Mouse (Mus musculus) retina, postnatal 7 days (tissue): ENCODE data around the gene S100a3.

Experiments
- DNase-seq: peaks from one replicate; pipeline ENCODE4 v3.0.0-alpha.2; 2012; ENCODE audit warnings: low read depth, low spot score

Gene S100a3

DNA sequence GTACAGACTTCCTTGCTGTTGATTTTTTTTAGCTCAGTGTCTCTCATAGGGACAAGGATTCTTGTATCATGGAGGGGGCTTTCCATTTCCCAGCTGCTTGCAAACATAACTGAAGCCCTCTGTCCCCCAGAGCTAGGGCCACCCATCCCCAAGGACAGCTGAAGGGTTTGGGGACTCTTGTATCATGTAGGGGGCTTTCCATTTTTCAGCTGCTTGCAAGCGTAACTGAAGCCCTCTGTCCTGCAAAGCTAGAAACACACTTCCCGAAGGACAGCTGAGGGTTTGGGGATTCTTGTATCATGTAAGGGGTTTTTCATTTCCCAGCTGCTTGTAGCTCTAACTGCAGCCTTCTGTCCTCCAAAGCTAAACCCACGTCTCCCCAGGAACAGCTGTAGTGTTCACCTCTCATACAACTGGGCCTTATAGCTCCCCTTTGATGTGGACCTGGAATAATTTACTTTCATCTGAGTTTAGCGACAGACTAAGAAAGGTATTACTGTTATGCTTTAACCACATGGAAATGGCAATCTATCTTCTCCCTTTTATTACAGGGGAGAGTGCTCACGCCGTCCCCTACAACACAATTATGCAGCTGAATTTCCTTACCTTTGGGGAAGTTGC lies at the start of gene S100a3:
S100a3 (plus strand) TSS at position 571 of the 621 bp plus-strand sequence.
- no peak for DNase-seq

DNA sequence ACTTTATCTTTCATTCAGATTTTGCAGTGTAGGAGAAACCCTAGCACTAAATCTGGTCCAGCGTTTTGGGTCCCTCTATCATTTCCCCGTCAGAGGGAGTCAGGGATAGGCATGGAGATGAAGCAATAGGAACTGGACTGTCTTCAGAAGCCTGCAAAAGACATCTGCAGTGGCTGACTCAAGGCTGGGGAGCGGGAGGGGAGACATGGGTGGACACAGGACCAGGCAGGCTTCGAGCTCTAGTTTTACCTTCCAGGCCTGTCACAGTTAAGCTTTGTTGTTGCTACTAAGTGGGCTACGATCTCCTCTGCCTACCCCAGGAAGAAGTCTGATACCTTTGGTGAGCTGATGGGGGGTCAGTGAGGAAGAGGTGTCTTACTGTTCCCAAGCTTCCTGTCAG lies 48.1 kb upstream of the S100a3 start:
- no peak for DNase-seq

DNA sequence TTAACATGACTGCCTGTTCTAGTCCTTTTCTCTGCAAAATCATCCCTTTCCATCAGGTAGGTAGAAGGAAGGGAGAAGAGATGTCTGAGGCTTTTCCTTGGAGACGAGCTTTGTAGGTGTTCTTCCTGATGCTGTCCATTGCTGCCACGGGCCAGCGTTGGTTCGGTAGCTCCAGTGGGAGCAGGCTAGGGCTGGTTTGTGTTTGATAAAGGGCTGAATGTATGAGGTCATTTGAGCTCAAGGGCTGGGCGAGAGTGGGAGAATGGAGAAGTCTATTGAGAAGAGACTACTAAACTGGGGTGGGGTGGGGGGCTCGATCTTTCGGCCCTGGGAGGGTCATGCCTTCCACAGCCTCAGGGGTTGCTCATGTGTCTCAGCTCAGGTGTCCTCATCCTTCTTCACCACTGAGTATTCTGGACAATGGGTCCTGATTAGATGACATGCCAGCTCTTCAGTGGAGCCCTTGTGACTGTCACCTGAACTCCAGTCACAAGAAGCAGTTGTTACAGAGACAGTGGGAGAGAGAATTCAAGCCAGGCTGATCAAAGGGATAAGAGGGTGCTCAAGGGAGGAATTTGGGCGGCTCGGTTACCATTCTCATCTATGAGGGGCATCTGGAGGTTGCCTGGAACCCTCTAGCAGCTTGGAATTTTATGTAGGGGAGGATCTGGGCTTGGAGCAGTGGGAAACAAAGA lies 47.3 kb upstream of the S100a3 start:
- DNase-seq, result no peak

DNA sequence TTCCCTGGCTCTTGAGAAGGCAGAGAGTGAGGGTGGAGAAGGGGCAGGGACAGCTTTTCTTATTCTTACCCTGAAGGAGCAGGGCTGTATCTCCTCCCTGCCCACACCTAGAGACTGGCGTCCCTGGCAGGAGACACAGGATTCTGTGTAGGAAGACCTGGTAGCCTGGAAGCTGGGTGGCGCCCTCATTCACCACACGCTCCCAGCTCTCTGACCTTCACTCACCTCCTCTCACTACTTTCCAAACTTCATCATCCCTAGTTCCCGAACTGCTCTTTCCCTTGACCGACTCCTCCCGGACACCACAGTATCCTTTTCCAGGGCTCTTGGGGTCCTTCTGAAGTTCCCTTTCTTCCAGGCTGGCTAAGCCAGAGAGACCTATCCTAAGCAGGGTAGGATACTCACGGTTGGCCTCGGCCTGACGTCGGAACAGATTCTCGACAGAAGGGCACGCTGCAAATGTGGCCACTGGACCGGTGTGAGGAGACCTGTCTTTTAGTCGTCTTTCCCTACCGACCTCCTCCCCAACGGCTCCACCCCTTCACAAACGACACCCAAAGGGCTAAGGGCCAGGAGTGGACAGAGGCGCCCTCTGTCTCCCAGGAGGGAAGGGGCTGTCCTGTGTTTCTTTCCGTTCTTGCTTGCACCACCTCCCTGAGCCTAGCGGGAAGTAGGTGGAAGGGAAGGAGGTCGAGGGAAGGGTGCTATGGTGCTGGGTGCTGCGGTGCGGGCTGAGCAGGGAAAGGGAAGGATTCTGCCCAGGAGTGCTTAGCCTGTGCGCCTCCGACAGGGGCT lies 46.4 kb upstream of the S100a3 start, which contains the start of the genes S100a1 and S100a13:
S100a1 (minus strand) TSS at position 597 of the 795 bp plus-strand sequence.
S100a13 (plus strand) TSS at position 640 of the 795 bp plus-strand sequence.
- DNase-seq, result no peak

DNA sequence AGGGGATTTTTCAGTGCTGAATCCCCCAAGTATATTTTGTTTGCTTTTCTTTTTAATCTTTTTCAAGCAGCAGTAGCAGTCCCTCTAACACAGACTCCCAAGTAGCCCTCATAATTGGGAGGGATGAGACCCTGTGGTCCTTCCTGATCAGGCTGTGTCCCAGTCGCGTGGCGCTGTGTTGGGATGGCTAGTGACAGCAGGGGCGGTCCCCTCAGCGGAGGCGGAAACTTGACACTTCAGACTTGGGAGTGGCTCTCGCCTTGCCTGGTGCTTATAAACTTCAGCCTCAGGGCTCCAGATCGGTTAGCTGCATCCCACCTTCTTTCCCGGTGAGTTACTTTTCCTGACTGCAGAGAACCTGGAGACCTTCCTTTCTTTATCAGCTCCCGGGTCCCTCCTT lies 45.7 kb upstream of the S100a3 start:
- no peak for DNase-seq

DNA sequence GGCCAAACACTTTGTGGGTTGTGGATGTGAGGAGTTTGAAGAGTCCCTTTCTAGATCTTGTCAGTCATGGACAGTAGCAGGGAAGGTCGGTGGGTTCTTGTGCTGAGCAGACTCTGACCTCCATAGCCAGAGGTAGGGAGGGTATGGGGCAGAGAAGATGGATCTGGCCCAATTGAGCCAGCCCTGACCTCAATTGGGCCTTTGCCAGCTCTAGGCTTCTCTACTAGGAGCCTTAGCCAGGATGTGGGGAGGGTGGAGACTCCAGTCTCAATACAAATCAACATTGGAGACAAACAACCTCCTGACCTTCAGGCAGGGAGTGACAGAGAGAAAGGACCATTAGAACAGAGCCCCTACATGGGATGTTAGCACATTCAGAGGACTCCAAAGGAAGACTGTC lies 45.1 kb upstream of the S100a3 start:
- DNase-seq, result no peak

DNA sequence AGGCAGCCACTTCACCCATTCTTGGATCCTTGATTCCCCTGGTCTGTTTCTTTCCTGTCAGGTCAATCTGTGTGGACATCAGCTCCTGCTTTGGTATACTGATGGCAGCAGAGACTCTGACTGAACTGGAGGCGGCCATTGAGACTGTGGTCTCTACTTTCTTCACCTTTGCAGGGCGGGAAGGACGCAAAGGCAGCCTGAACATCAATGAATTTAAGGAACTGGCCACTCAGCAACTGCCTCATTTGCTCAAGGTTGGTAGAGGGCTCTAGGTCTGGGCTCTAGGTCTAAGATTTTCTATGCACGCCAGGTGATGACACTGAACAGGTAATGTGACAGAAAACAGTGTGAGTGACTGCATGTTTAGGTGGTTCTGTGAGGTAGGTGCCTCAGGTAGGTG lies 44.6 kb upstream of the S100a3 start:
- DNase-seq, result no peak

DNA sequence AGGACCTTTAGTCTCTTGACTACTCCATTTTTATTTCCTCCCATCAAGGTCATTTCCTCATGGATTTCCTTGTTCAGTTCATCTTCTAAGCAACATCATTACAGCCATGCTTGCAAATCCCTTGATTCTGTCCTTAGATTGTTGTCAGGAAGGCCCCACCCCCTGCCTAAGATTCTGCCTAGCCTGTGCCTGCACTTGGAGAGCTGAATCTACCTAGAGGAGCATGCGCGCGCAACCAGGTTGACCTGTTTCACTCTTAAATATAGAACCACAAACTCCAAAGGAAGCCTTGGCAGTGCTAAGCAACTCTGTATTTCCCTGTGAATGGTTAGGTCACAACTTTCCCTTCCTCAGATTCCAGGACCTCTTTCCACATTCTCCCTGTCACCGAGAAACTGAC lies 42.7 kb upstream of the S100a3 start:
- no peak for DNase-seq

DNA sequence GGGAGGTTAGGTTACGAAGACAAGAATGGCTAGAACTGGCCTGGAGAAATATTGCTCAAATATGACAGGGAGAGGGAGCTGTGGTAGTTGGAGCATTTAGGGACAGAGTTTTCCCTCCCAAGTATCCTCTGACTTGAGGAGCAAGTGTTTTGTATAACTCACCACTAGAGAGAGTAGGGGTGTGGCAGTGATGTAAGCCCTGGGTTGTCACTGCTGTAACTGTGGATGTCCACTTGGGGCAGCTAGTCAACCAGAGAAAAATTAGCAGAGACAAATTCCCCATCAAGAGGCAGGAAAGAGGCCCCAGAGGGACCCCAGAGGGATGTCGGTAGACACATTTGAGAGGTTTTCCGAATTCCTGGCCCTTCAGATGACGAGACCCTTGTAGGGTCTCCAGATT lies 35.0 kb upstream of the S100a3 start:
- peak; percentile 33 for DNase-seq

DNA sequence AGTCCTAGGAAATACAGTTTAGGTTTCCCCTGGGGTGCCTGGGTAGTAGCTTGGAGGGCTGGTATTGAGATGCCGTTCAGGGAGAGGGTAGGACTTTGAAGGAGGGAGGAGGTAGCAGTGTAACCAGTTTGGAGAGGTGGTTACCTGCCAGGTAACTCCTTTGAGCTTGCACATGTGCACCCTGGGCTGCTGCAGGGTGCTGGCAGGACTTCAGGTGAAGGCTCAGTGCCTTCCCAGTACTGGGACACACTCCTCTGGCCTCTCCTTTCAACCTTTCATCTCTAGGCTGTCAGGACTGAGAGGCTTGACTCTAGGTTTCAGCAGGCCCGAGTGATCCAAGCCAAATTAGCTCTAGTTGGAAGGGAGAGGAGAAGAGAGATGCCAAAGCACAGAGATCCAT lies 34.3 kb upstream of the S100a3 start:
- DNase-seq, result no peak

DNA sequence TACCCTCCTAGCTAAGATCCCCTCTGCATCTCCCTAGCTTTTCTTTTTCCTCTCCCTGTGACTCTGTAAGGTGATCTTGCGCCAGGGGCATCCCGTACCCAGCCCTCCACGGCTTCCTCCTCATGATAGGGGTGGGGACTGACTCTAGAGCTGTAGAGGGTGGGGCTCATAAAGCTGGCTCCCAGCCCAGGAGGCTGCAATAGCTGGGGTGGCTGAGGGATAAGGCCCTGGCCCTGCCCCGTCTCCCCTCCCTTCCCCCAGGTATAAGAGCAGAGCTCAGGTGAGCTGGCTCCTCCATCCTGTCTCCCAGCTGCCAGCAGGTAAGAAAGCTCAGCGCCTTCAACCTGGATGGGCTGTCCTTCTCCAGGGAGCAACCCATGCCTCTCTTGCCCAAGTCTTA lies 33.8 kb upstream of the S100a3 start, which contains the start of gene S100a14:
S100a14 (plus strand) TSS at position 277 of the 400 bp plus-strand sequence.
- no peak for DNase-seq

DNA sequence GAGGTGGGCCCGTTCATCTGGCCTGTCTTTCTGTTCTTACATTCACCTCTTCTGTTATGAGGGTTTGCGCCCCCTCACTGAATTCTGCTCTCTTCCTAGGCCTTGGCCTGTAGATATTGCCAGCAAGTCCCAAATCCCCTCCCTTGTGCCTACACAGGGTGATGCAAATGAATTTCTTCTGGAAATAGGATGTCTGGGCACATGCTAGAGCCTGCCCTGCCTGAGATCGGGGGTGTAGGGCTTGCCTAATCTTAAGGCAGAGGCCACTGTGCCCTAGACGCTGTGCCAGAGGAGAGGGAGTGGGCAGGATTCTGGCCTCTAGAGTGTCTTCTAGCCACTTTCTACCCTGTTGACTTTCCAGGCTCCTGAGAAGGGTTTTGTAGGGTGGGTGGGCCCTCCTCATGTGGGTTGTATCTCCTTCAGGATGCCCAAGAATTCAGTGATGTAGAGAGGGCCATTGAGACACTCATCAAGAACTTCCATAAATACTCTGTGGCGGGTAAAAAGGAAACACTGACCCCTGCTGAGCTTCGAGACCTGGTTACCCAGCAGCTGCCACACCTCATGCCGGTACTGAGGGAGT lies 33.0 kb upstream of the S100a3 start:
- no peak for DNase-seq

DNA sequence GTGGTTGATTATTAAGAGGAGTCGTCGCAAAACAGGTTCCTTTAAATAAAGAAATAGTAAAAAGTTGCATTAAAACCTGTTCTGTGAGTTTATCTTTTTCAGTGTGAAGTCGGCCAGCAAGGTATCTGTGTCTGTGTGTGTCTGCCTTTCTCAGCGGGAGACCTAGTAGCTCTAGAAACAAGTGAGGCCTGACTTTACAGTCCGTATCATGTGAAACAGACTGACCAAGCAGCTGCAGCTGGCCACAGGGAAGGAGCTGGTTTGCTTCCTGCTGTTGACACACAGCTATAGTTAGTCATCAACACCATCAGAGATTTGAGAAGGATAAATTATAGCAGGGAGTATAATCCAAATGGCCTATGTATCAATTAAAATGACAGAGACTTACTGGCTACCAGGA lies 28.7 kb upstream of the S100a3 start:
- no peak for DNase-seq

DNA sequence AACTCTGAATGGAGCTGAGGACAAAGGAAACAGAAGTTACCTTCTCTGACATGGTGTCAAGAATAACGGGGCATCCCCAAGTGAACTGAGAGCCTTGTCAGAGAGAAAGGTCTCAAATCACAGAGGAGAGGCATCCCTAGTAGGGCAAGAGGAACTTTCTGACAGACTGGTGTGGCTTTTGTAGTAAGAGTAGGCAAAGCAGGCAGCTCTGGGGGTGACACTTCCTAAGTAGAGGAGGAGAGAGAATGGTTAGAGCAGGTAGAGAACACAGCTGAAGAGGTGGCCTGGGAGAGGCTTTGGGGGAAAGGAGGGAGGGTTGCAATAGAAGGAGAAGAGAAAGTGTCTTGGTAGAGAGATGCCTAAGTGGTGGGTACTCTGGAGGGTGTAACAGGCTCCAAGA lies 24.9 kb upstream of the S100a3 start:
- no peak for DNase-seq

DNA sequence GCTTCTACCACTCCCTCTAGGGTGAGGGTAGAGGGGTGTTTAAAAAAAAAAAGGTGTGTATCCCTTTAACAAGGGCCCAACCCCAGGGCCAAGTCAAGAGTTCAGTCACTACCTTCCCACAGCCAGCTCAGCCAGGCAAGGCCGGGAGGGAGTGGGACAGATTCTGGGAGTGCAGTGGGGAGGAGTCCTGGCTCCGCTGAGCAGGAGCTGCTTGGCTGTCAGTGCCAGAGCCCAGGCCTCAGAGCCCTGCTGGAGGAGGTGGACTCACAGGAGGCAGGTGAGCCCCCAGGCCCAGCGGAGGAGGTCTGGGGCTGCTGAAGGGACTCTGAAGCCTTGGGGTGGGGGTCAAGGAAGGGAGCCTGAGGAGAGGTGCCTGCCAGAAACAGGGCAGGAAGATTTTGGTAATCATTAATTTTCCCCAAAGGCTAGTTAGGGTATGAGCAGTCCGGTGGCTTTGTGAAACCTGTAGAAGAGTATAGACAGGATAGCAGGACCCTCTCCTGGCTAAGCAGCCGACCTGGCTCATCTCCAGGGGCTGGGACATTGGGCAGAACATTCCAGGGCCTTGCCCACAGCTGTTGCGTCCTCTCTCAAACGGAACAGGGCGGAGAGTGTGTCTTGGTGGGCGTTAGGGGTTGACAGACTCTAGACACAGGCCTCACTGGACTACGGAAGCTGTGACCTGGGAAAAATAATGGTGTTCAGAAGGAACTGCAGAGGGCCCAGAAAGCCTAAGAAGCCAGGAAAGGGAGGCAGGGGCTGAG lies 23.1 kb upstream of the S100a3 start, which contains the start of gene S100a16:
S100a16 (plus strand) TSS at position 114 of the 764 bp plus-strand sequence.
- no peak for DNase-seq

DNA sequence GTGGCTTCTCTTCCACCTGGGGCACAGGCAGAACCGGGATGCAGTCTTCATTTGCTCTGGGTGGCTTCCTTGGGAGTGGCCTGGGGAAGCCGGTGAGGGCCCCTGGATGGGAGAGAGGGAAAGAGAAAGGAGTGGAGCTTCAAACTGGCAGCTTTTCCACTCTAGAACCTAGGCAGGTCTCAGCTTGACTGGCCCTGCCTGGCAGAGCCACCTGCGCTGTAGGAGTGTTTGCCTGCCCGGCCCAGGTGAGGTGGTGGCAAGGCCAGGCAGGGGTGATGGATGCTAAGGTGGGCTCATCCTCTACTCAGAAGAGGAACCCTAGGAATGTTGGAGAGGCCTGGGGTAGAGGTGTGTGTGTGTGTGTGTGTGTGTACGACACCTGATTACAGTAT lies 22.5 kb upstream of the S100a3 start:
- DNase-seq, result no peak

DNA sequence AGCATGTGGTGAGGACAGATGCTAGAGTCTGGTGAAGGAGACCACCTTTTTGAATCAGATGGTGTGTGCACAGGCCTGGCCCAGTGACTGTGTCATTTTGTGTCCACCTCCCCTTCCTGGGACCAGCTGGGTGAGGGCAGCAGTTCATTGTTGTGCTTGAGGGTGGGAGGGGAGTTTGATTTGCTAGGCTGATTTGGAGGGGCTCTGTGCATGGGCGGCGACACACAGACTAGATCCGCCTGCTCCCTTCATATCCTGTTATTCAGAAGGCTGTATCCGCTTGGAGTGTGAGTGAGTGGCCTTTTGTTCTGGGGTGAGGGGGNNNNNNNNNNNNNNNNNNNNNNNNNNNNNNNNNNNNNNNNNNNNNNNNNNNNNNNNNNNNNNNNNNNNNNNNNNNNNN lies 19.5 kb upstream of the S100a3 start:
- DNase-seq, result no peak

DNA sequence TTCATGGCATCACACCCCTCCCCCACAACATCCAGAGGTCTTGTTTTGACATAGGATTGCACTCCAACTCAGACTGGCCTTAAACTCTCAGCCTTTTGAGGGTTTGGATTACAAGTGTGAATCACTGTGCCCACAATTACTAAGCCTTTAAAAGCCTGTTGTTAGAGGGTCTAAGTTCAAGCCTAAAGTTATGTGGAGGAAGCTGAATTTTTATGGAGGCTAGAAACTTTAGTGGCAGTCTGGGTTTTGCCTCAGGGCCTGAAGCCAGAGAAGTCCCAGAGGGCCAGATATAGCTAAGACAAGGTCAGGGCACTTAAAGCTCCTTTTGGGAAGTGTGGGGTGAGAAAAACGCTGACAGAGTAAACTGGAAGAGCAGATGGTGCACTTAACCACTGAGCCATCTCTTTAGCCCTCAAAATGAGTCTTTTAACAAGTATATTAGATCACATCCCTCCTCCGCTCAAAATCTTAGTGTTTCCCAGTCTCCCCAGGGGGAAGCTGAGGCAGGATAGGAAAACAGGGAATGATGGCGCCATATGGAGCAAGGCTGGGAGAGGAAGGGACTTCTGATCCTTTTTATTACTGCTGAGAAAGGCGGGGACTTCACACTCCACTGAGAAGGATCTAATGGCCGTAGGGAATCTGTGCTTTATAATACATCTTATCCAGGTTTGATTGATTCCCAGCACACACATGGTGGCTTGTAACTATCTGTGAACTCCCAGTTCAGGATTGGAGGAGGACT lies 10.5 kb upstream of the S100a3 start:
- DNase-seq, result no peak

DNA sequence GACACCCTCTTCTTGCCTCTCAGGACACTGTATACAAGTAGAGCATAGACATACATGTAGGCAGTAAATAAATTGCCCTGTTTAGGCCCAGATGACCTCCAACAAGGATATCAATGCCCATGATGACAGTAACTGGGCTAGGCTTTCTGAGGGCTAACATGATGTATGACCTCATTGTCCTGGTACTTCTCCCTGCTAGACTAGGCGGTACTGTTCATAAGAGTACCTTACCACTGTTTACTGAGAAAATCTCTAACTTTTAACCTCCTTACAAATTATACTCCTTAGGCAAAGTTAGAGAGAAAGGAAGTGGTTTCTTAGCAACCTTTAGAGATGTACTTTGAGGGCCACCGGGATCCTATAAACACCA lies 10.0 kb upstream of the S100a3 start:
- no peak for DNase-seq

DNA sequence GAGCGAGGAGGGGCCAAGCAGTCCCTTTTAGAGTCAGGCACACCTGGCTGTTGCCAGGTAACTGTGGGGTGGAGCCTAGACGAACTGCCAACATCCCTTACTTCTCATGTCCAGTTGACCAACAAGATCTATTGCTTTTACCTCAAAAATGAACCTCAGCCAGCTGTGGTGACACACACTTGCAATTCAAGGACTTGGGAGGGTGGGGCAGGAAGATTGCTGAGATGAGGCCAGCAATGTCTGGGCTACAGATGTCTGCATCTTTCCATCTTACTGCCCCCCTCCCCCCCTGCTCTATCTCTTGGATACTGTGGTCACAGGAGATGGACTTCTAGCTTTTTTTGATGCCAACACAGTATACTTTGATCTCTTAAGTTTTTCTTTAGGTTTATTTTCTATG lies 8.1 kb upstream of the S100a3 start:
- DNase-seq, result no peak

DNA sequence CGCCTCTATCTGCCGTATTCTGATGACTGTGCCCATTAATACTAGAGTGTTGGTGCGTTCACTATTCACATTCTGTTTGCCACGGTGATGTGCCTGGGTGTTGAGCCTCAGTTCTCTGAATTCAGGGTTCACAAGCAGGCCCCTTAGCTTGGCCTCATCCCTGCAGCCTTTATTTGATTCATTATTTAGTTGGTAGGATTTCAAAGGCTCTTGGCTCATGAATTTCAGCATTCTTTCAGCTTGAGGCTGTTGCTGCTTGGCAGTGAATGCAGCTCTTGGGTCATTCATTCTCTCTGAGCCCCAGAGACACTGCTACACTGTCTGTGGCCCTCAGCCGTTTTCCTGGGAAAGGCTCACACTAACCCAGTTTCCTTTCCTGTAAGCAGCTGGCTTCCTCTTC lies 4.4 kb upstream of the S100a3 start:
- no peak for DNase-seq
